Mouse (Mus musculus) hindbrain, embryonic 12.5 days (tissue): ENCODE data around the gene Fbln5. TPM values are rescaled to one million over a fixed set of nuclear protein-coding genes. Genes with fewer than 3 reads are reported as not detected.
A peak's percentile ranks its signal among the peaks of the same experiment; 100 is the strongest.

ENCODE experiments used
- ATAC-seq: fragments of 200-750 bp; cut with Nextera tagmentation; 2 replicates; pipeline ENCODE4 v1.8.0; 2017; ENCODE audit warnings: moderate TSS enrichment; ENCODE audit not compliant: low FRiP score
- H3K27ac ChIP-seq: fragments of 300-500 bp; sonication (generic); 2 replicates; pipeline ENCODE4 v1.5.1; 2016; ENCODE audit warnings: mild to moderate bottlenecking
- H3K27me3 ChIP-seq: fragments of 300-500 bp; sonication (generic); 2 replicates; pipeline ENCODE4 v1.6.1; 2016; ENCODE audit warnings: mild to moderate bottlenecking
- H3K36me3 ChIP-seq: fragments of 300-500 bp; sonication (generic); 2 replicates; pipeline ENCODE4 v1.6.1; 2016; ENCODE audit warnings: mild to moderate bottlenecking
- H3K4me1 ChIP-seq: fragments of 300-500 bp; sonication (generic); 2 replicates; pipeline ENCODE4 v1.6.1; 2016
- H3K4me2 ChIP-seq: fragments of 300-500 bp; sonication (generic); replicated peaks from 2 replicates; pipeline ENCODE4 v1.6.1; 2016; ENCODE audit warnings: mild to moderate bottlenecking
- H3K4me3 ChIP-seq: fragments of 300-500 bp; sonication (generic); 2 replicates; pipeline ENCODE4 v1.5.1; 2016; ENCODE audit warnings: mild to moderate bottlenecking
- H3K9ac ChIP-seq: fragments of 300-500 bp; sonication (generic); 2 replicates; pipeline ENCODE4 v1.6.1; 2016; ENCODE audit warnings: mild to moderate bottlenecking, moderate library complexity
- H3K9me3 ChIP-seq: fragments of 300-500 bp; sonication (generic); replicated peaks from 2 replicates; pipeline ENCODE4 v1.6.1; 2016; ENCODE audit warnings: mild to moderate bottlenecking
- WGBS: fragments of 180-500 bp; shearing (Covaris S2); methylation state at CpG from one replicate; pipeline ENCODE4 v1.1.7; 2016; 5-methylcytosine and 5-hydroxymethylcytosine counted together
- polyA plus RNA-seq: library from polyadenylated mRNA; unstranded; fragments of >200 nt; fragmentation: Nextera tagmentation; extraction: Ambion mirVana; gene quantifications from 2 replicates; pipeline ENCODE4 v1.2.1, GENCODE M21; 2016

The Fbln5 gene
- polyA plus RNA-seq: 24.4 and 30.6 TPM in 2 replicates

- peaks cover 28% of the 10 kb centered on the region for H3K27me3 ChIP-seq
- peaks cover 8% of the 10 kb centered on the region for H3K4me1 ChIP-seq
- H3K9ac ChIP-seq: peak within 1 kb of the TSS; percentile 50; the same call in 1 of the 2 replicates
- ATAC-seq: peak; percentile 81; the same call in 1 of the 2 replicates
- no peaks in the 10 kb centered on the region for H3K9me3 ChIP-seq
- H3K27ac ChIP-seq: no peak within 1 kb of the TSS
- 2% methylated on average over 46 of the region's 46 CpGs for WGBS
- H3K4me2 ChIP-seq: peak within 1 kb of the TSS; percentile 86
- peak within 1 kb of the TSS; percentile 44 for H3K4me3 ChIP-seq
- no peaks in the 10 kb centered on the region for H3K36me3 ChIP-seq
Observed at GRCm38 (mm10) chr12:101818608-101819370, at the start of gene Fbln5. Gene Fbln5 (minus strand): TSS chr12:101819055.

GRCm38 (mm10) chr12:101862286-101862964, 43.6 kb upstream of the Fbln5 start:
- Histone ChIP-seq H3K9me3 (no peaks in the 10 kb centered on the region), H3K27me3 (no peaks in the 10 kb centered on the region), H3K4me2 (no peak overlapping the region), H3K4me1 (no peaks in the 10 kb centered on the region), H3K9ac (no peak overlapping the region), H3K36me3 (peaks cover 17% of the 10 kb centered on the region; the same call in 1 of the 2 replicates), H3K4me3 (no peak overlapping the region), H3K27ac (no peak overlapping the region)
- 84% methylated on average over 10 of the region's 10 CpGs for WGBS
- no peak for ATAC-seq

GRCm38 (mm10) chr12:101860256-101860655, 41.4 kb upstream of the Fbln5 start:
- Histone ChIP-seq H3K4me3 (no peak overlapping the region), H3K36me3 (peaks cover 12% of the 10 kb centered on the region; the same call in 1 of the 2 replicates), H3K9me3 (no peaks in the 10 kb centered on the region), H3K4me2 (no peak overlapping the region), H3K9ac (no peak overlapping the region), H3K27ac (no peak overlapping the region), H3K4me1 (no peaks in the 10 kb centered on the region), H3K27me3 (no peaks in the 10 kb centered on the region)
- no peak for ATAC-seq
- 92% methylated on average over 1 of the region's 1 CpGs for WGBS

GRCm38 (mm10) chr12:101858011-101858410, 39.2 kb upstream of the Fbln5 start:
- no peak for ATAC-seq
- Histone ChIP-seq H3K36me3 (peaks cover 15% of the 10 kb centered on the region; the same call in 1 of the 2 replicates), H3K4me2 (no peak overlapping the region), H3K4me1 (no peaks in the 10 kb centered on the region), H3K27ac (no peak overlapping the region), H3K27me3 (no peaks in the 10 kb centered on the region), H3K9ac (no peak overlapping the region), H3K9me3 (no peaks in the 10 kb centered on the region), H3K4me3 (no peak overlapping the region)
- 96% methylated on average over 5 of the region's 5 CpGs for WGBS

GRCm38 (mm10) chr12:101854336-101854735, 35.5 kb upstream of the Fbln5 start:
- H3K4me2 ChIP-seq: no peak overlapping the region
- H3K27ac ChIP-seq: no peak overlapping the region
- no peak overlapping the region for H3K9ac ChIP-seq
- no peaks in the 10 kb centered on the region for H3K4me1 ChIP-seq
- H3K9me3 ChIP-seq: no peaks in the 10 kb centered on the region
- no peaks in the 10 kb centered on the region for H3K27me3 ChIP-seq
- H3K4me3 ChIP-seq: no peak overlapping the region
- H3K36me3 ChIP-seq: peaks cover 4% of the 10 kb centered on the region; the same call in 1 of the 2 replicates
- 93% methylated on average over 11 of the region's 11 CpGs for WGBS
- no peak for ATAC-seq

- Histone ChIP-seq H3K36me3 (peaks cover 4% of the 10 kb centered on the region; the same call in 1 of the 2 replicates), H3K9me3 (no peaks in the 10 kb centered on the region), H3K27ac (no peak overlapping the region), H3K4me1 (no peaks in the 10 kb centered on the region), H3K4me3 (no peak overlapping the region), H3K27me3 (no peaks in the 10 kb centered on the region), H3K9ac (no peak overlapping the region), H3K4me2 (no peak overlapping the region)
- ATAC-seq: no peak
- 89% methylated on average over 7 of the region's 7 CpGs for WGBS
Observed at GRCm38 (mm10) chr12:101851846-101852564, 33.1 kb upstream of the Fbln5 start.

GRCm38 (mm10) chr12:101851314-101851713, 32.5 kb upstream of the Fbln5 start:
- Histone ChIP-seq H3K27ac (no peak overlapping the region), H3K27me3 (no peaks in the 10 kb centered on the region), H3K4me3 (no peak overlapping the region), H3K4me2 (no peak overlapping the region), H3K9me3 (no peaks in the 10 kb centered on the region), H3K4me1 (no peaks in the 10 kb centered on the region), H3K9ac (no peak overlapping the region), H3K36me3 (peaks cover 6% of the 10 kb centered on the region)
- WGBS: 93% methylated on average over 9 of the region's 9 CpGs
- ATAC-seq: no peak

GRCm38 (mm10) chr12:101836546-101837274, 17.9 kb upstream of the Fbln5 start:
- Histone ChIP-seq H3K4me1 (no peaks in the 10 kb centered on the region), H3K27me3 (no peaks in the 10 kb centered on the region), H3K9ac (no peak overlapping the region), H3K9me3 (no peaks in the 10 kb centered on the region), H3K27ac (no peak overlapping the region), H3K4me2 (no peak overlapping the region), H3K4me3 (no peak overlapping the region), H3K36me3 (peaks cover 26% of the 10 kb centered on the region)
- WGBS: 90% methylated on average over 10 of the region's 10 CpGs
- ATAC-seq: no peak

- no peak overlapping the region for H3K27ac ChIP-seq
- peaks cover 26% of the 10 kb centered on the region for H3K36me3 ChIP-seq
- no peaks in the 10 kb centered on the region for H3K27me3 ChIP-seq
- H3K9me3 ChIP-seq: no peaks in the 10 kb centered on the region
- no peak overlapping the region for H3K4me3 ChIP-seq
- 96% methylated on average over 4 of the region's 4 CpGs for WGBS
- H3K4me1 ChIP-seq: 0 out of 2 replicates have a peak, but pooled peaks cover 3% of the 10 kb centered on the region
- H3K9ac ChIP-seq: no peak overlapping the region
- ATAC-seq: no peak
- H3K4me2 ChIP-seq: no peak overlapping the region
Observed at GRCm38 (mm10) chr12:101834715-101835114, 15.9 kb upstream of the Fbln5 start.

- no peak overlapping the region for H3K4me3 ChIP-seq
- peaks cover 23% of the 10 kb centered on the region for H3K36me3 ChIP-seq
- no peak overlapping the region for H3K27ac ChIP-seq
- WGBS: 91% methylated on average over 8 of the region's 8 CpGs
- no peak overlapping the region for H3K9ac ChIP-seq
- H3K4me1 ChIP-seq: 0 out of 2 replicates have a peak, but pooled peaks cover 3% of the 10 kb centered on the region
- no peaks in the 10 kb centered on the region for H3K27me3 ChIP-seq
- ATAC-seq: no peak
- no peaks in the 10 kb centered on the region for H3K9me3 ChIP-seq
- no peak overlapping the region for H3K4me2 ChIP-seq
Observed at GRCm38 (mm10) chr12:101833776-101834175, 14.9 kb upstream of the Fbln5 start.

GRCm38 (mm10) chr12:101833115-101833506, 14.3 kb upstream of the Fbln5 start:
- H3K27me3 ChIP-seq: no peaks in the 10 kb centered on the region
- no peak overlapping the region for H3K4me2 ChIP-seq
- 95% methylated on average over 6 of the region's 6 CpGs for WGBS
- H3K4me3 ChIP-seq: no peak overlapping the region
- H3K9ac ChIP-seq: no peak overlapping the region
- H3K9me3 ChIP-seq: no peaks in the 10 kb centered on the region
- no peak for ATAC-seq
- H3K36me3 ChIP-seq: peaks cover 19% of the 10 kb centered on the region
- 0 out of 2 replicates have a peak, but pooled peaks cover 3% of the 10 kb centered on the region for H3K4me1 ChIP-seq
- no peak overlapping the region for H3K27ac ChIP-seq
